Mouse (Mus musculus) liver (tissue): ENCODE data around the gene Copb2.
A peak's percentile ranks its signal among the peaks of the same experiment; 100 is the strongest.

ENCODE experiments used
- DNase-seq: peaks from one replicate; pipeline ENCODE4 v3.0.0-alpha.2; 2020; ENCODE audit warnings: mixed read lengths

The Copb2 gene

GRCm38 (mm10) chr9:98563137-98564126, at the start of gene Copb2:
Gene Copb2 (plus strand): TSS chr9:98563721.
- DNase-seq: peak; percentile 98

- no peak for DNase-seq
These were observed 39.6 kb upstream of the Copb2 start for GRCm38 (mm10) chr9:98523872-98524271.

DNA sequence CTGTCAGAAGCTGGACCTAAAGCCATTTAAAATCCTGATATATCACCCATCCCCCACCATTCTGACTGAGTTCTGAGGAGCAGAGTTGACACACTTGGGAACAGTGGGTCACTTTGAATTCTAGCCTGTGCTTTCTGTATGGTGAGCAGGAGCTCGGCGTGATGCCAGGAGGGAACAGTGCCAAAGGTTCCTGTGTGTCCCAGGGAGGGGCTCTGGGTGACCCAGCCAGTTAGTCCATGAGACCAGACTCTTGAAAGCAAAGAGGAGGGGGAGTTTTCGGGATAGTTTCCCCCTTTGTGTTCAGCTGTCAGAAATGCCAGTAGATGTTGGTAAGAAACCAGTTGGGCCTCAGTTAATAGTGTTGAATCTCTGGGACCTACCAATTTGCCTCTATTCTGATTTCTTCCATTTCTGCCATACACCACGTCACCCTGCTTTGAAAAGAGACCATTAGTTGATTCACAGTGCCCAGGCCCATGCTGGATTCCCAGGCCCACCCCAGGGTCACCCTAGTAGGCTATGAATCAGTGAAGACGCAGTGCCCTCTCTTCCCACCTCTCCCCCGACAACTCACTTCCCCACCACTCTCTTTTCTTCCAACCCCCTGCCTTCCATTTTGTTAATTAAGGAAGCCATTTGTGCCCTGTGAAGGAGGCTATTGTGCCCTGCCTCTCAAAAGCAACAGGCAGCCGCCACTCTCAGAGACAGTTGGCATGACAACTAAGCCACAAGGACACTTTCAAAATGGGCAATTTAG, 38.6 kb upstream of the Copb2 start:
- DNase-seq: no peak

DNA sequence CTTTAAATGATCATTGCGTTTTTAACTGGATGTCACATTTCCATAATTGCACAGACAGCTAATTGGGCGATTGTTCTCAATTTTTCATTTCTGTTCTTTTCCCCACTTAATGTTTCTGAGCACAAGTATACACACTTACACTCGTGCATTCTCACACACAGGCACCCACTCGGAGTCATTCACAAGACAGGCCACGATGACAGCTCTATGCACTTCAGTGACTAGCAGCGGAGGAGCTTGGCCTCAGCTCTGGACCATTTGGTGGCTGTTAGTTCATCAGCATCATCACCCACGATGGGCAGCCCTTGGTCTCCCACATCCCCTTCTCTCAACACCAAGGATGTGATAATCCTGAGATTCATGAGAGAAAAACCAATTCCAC, 38.0 kb upstream of the Copb2 start:
- DNase-seq: no peak

DNA sequence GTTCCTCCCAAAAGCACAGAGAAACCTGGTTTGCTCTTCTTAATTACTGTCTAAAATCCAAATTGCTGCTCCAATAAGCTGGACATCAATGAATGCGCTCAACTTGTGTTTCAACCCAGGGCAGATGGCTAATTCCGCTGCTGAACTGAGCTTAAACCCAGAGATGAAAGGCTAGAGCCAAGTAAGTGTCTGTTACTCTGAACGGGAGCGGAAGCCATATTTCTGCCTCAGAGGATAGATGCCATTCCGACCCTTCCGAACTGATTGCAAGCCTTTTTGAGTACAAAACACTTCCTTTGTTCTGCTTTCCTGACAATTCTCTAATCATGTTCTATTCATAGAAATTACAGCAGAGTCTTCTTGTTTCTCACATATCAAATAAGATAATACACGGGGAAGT, 36.3 kb upstream of the Copb2 start:
- DNase-seq: no peak

- DNase-seq: no peak
These were observed 33.7 kb upstream of the Copb2 start for GRCm38 (mm10) chr9:98529776-98530175.

DNA sequence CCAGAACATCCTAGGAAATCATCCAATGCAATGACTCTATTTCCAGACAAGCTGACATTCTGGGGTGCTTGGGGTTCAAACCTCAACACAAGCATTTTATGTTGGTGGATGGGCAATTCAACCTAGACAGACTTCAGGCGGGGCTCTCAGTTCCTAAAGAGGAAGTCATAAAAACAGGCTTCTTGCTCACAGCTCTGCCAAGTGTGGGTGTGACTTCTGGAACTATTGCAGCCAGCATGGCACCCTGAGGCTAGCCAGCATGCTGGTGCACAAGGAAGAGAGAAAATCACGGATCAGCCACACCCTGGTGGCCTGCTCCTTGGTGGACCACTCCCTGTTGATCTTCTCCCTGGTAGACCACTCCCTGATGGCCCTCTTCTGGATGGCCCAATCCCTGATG, 32.5 kb upstream of the Copb2 start:
- no peak for DNase-seq

GRCm38 (mm10) chr9:98534675-98535280, 28.7 kb upstream of the Copb2 start:
- no peak for DNase-seq

- no peak for DNase-seq
These were observed 27.8 kb upstream of the Copb2 start for GRCm38 (mm10) chr9:98535763-98536162.

GRCm38 (mm10) chr9:98538017-98538712, 25.4 kb upstream of the Copb2 start:
- no peak for DNase-seq

- DNase-seq: peak; percentile 62
These were observed 24.7 kb upstream of the Copb2 start for GRCm38 (mm10) chr9:98538713-98539360.

- DNase-seq: no peak
These were observed 19.5 kb upstream of the Copb2 start for GRCm38 (mm10) chr9:98544042-98544441.

DNA sequence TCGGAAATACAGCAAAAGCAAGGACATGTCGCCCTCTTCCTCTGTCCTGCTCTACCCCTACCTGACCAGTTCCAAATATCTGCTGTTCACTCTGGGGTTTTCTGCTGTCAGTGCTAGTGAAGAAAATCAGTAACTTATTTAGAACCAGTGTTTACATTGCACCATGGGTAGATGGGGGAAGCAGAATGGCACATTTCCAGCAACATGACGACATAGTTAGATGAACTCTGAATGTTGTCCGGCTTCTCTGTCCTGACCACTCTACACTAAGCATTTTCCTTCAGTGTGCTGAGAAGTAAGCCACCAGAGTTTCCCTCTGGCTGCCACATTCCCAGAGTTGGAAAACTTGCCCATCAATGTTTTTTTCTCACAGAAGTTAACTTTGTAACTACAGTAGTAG, 20.3 kb downstream of the Copb2 start:
- no peak for DNase-seq

DNA sequence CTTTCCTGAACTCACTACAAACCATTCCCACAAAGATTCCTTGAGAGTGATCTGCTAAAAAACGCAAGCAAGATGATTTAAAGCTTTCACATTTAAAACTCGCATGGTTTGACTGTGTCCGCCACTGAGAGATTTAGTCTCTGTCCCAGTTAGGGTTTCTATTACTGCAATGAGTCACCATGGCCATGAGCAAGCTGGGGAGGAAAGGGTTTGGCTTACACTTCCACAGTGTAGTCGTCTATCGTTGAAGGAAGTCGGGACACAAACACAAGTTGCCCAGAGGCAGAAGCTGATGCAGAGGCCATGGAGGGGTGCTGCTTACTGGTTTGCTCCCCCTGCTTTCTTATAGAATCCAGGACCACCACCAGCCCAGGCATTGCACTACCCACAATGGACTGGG, 36.6 kb downstream of the Copb2 start:
- no peak for DNase-seq

DNA sequence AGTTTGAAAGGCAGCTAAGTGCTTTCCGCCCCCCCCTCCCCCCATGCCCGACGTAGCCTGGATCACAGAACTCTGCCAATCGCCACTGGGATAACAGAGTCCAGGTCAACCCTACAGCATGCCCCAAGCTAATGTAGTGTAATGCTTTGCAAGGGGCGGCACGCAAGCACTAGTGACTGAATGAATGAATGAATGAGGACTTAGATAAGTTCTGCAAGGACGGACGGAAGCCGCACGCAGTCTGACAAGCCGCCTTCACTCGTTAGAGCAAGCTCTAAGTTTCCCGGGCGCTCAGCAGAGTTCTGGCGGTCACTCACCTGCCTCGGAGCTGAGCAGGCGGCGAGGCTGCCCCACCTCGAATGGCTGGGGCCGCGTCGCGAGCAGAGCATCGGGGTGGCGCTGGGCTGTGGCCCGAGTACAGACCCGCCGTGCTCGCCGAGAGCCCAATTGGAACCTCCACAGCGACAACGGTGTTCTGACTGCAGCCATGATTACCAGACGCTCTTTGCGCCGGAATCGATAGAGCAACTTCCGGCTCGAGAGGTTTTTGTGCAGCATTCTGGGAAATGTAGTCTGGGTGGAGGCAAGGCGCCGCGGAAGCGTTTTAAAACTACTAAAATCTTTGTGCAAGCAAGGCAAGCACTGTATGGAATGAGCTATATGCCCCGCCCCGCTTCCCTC, 37.8 kb downstream of the Copb2 start, which contains the start of gene Mrps22:
Gene Mrps22, minus strand, starts transcription at position 505 of the 681 bp plus-strand sequence.
- peak; percentile 80 for DNase-seq

DNA sequence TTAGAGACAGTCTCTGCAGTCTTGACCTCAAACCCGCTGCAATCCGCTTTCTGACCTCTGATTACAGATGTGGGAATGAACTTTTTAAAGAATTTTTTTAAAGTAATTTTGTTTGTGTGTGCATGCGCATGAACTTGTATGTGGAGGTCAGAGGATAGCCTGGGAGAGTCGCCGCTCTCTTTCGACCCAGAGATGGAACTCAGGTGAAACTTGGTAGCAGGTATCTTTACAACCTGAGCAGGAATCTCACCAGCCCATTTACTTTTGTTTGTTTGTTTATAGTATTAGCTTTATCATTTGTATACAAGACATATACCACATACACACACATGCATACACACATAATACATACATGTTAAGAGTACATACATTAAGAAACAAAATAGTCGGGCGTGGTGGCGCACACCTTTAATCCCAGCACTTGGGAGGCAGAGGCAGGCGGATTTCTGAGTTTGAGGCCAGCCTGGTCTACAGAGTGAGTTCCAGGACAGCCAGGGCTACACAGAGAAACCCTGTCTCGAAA, 38.4 kb downstream of the Copb2 start:
- no peak for DNase-seq

DNA sequence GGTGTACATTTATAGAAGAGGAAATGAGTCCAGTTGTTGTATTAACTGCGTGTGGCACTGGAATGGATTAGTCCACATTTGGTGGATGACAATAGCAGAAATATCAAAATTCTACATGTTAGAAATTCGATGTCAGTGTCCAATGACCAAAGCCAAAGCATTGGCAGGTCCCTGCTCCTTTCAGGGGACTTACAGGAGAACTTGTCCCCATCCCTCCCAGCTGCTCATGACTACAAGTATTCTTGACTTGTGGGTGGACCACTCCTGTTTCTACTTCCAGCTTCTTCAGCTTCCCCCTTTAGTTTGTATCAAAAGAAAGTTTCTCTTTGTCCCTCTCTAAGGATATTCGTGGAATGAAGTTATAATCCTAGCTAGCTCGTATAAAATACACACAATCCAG, 41.4 kb downstream of the Copb2 start:
- DNase-seq: no peak

- DNase-seq: peak; percentile 27
These were observed 65.0 kb downstream of the Copb2 start for GRCm38 (mm10) chr9:98628480-98628879.

DNA sequence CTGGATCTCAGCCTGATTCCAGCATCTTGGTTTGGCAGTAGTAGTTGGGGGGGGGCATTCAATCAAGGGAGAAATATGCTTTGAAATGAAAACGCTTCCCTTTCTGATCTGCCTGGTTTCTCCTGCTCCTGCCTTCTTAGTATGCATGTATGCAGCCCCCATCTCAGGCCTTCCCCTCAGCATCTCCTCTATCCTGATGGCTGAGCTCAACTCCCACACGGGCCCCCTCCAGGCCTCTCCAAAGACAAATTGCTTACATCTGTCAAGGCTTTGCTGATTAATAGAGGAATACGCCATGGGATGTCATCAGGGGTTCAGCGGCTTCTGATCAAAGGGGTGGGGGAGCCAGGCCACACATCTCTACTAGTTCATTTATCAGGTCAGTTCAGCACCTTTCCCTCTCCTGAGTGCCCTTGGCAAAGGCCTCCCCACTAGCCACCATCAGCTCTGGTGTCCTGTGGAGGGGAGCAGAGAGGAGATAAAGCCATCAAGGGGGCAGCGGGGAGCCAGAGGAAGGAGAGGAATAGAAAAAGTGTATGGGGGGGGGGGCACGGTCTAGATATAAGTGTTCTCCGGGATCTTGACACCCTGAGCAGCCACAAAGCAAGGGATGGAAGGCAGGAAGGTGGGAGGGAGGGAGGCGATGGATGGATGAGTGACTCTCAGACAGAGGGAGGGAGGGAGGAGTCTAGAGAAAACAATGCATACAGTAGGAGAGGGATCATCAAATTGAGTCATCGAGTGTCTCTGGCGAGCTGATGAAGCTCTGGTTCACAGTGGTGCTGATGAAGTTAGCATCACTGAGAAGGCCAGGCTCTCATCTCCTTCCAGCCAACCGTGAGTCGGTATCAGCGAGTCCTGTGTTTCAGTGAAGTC, 70.0 kb downstream of the Copb2 start:
- DNase-seq: no peak
